Comparison of ENCODE assay signal across 8 mouse cellular contexts in the genomic region with DNA sequence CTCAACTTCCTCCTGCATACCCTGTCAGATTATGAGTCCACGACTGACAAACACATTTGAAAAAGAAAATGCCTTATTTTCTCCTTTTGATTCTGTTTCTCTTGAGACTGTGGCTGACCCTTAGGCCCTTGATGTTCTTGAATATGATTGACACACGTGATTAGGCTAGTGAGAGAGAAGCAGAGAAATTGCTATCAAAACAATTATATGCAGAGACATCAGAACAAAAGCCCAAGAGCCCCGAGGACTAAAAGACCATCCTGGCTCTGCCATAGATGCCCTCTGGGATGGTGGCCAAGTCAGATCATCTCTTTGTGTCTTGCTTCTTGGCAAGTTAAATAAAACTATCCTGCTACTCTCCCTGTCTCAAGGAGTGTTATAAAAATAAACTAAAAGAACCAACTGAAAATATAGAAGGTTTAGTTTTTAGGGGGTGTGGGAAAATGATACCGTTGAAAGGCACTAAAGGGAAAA. TPM values are rescaled to one million over a fixed set of nuclear protein-coding genes. Genes with fewer than 3 reads are reported as not detected.
A peak's percentile ranks its signal among the peaks of the same experiment; 100 is the strongest.
DNase-seq lines count a peak whose midpoint lies in the region; ATAC-seq lines count a peak whose summit lies in the region.

No protein-coding gene starts in this region.

- no peaks in the 10 kb centered on the region for H3K27me3 ChIP-seq in kidney, embryonic 14.5 days (ENCODE audit: control insufficient read depth, insufficient read depth, low read length)
- no peaks in the 10 kb centered on the region for H3K27me3 ChIP-seq in embryonic facial prominence, embryonic 12.5 days
- H3K27me3 ChIP-seq in intestine, embryonic 15.5 days (replicated peaks): no peaks in the 10 kb centered on the region
- H3K27me3 ChIP-seq in midbrain, embryonic 15.5 days (replicated peaks): no peaks in the 10 kb centered on the region

- H3K4me2 ChIP-seq in kidney, embryonic 14.5 days (replicated peaks; ENCODE audit: low read depth, low read length): peak overlapping the region; percentile 92
- peak overlapping the region; percentile 87 for H3K4me2 ChIP-seq in embryonic facial prominence, embryonic 12.5 days (replicated peaks)
- H3K4me2 ChIP-seq in intestine, embryonic 15.5 days (replicated peaks): peak overlapping the region; percentile 91
- peak overlapping the region; percentile 78 for H3K4me2 ChIP-seq in midbrain, embryonic 15.5 days

- no peak for ATAC-seq in kidney, embryonic 14.5 days (ENCODE audit: low FRiP score, low TSS enrichment)
- ATAC-seq in embryonic facial prominence, embryonic 12.5 days (ENCODE audit: insufficient number of reproducible peaks, insufficient read depth, low FRiP score, low TSS enrichment): no peak
- ATAC-seq in intestine, embryonic 15.5 days: no peak
- no peak for ATAC-seq in midbrain, embryonic 15.5 days (replicated peaks)

- peak overlapping the region; percentile 61 for H3K4me3 ChIP-seq in kidney, embryonic 14.5 days (ENCODE audit: low read length)
- peak overlapping the region; percentile 59 for H3K4me3 ChIP-seq in embryonic facial prominence, embryonic 12.5 days
- peak overlapping the region; percentile 70 for H3K4me3 ChIP-seq in intestine, embryonic 15.5 days (replicated peaks)
- H3K4me3 ChIP-seq in midbrain, embryonic 15.5 days: peak overlapping the region; percentile 73

- 56% methylated on average over 4 of the region's 4 CpGs for WGBS in kidney, embryonic 14.5 days
- 48% methylated on average over 4 of the region's 4 CpGs for WGBS in embryonic facial prominence, embryonic 12.5 days
- WGBS in intestine, embryonic 15.5 days: 53% methylated on average over 4 of the region's 4 CpGs
- 25% methylated on average over 4 of the region's 4 CpGs for WGBS in midbrain, embryonic 15.5 days

- peak overlapping the region; percentile 84; the same call in 1 of the 2 replicates for H3K9ac ChIP-seq in kidney, embryonic 14.5 days (ENCODE audit: low read depth, low read length)
- H3K9ac ChIP-seq in embryonic facial prominence, embryonic 12.5 days: peak overlapping the region; percentile 76; the same call in 1 of the 2 replicates
- H3K9ac ChIP-seq in intestine, embryonic 15.5 days: peak overlapping the region; percentile 77; the same call in 1 of the 2 replicates
- H3K9ac ChIP-seq in midbrain, embryonic 15.5 days: no peak overlapping the region; the same call in 1 of the 2 replicates

- H3K9me3 ChIP-seq in kidney, embryonic 14.5 days (ENCODE audit: control insufficient read depth, low read length): no peaks in the 10 kb centered on the region
- no peaks in the 10 kb centered on the region for H3K9me3 ChIP-seq in embryonic facial prominence, embryonic 12.5 days
- H3K9me3 ChIP-seq in intestine, embryonic 15.5 days: no peaks in the 10 kb centered on the region
- H3K9me3 ChIP-seq in midbrain, embryonic 15.5 days: no peaks in the 10 kb centered on the region

- H3K4me1 ChIP-seq in kidney, embryonic 14.5 days (ENCODE audit: control insufficient read depth, insufficient read depth, low read length): peaks cover 7% of the 10 kb centered on the region; the same call in 1 of the 2 replicates
- peaks cover 12% of the 10 kb centered on the region; the same call in 1 of the 2 replicates for H3K4me1 ChIP-seq in embryonic facial prominence, embryonic 12.5 days
- H3K4me1 ChIP-seq in intestine, embryonic 15.5 days (replicated peaks): no peaks in the 10 kb centered on the region; the same call in 1 of the 2 replicates
- peaks cover 15% of the 10 kb centered on the region for H3K4me1 ChIP-seq in midbrain, embryonic 15.5 days

- no peak for DNase-seq in kidney, adult 9 months
- no peak for DNase-seq in right cerebral cortex, adult 18-20 months
- no peak for DNase-seq in spleen, postnatal 36 days (ENCODE audit: low spot score in 2 of 2)
- DNase-seq in urinary bladder, postnatal 36 days (ENCODE audit: low spot score in 2 of 2): no peak

- H3K27ac ChIP-seq in kidney, embryonic 14.5 days (ENCODE audit: low read depth, low read length): peak overlapping the region; percentile 93; the same call in 1 of the 2 replicates
- peak overlapping the region; percentile 94 for H3K27ac ChIP-seq in embryonic facial prominence, embryonic 12.5 days
- peak overlapping the region; percentile 93 for H3K27ac ChIP-seq in intestine, embryonic 15.5 days
- peak overlapping the region; percentile 91 for H3K27ac ChIP-seq in midbrain, embryonic 15.5 days

- H3K36me3 ChIP-seq in kidney, embryonic 14.5 days (ENCODE audit: control insufficient read depth, insufficient read depth, low read length): no peaks in the 10 kb centered on the region
- H3K36me3 ChIP-seq in embryonic facial prominence, embryonic 12.5 days: no peaks in the 10 kb centered on the region
- no peaks in the 10 kb centered on the region for H3K36me3 ChIP-seq in intestine, embryonic 15.5 days
- H3K36me3 ChIP-seq in midbrain, embryonic 15.5 days (replicated peaks): no peaks in the 10 kb centered on the region

RNA-seq across cellular contexts. Expression of a gene that starts 22.1 kb away (rescaled TPM):
- 75.5 and 108 TPM in 2 replicates for polyA plus RNA-seq in kidney, embryonic 14.5 days (2014; fragmentation: Nextera tagmentation; extraction: Ambion mirVana)
- polyA plus RNA-seq in embryonic facial prominence, embryonic 12.5 days (2016; fragmentation: Nextera tagmentation; extraction: Ambion mirVana): 148 and 162 TPM in 2 replicates
- polyA plus RNA-seq in intestine, embryonic 15.5 days (2015; fragmentation: Nextera tagmentation; extraction: Ambion mirVana): 34.8 and 35.2 TPM in 2 replicates
- 59.9 and 60.9 TPM in 2 replicates for polyA plus RNA-seq in midbrain, embryonic 15.5 days (2015; fragmentation: Nextera tagmentation; extraction: Ambion mirVana)
